Mouse (Mus musculus): ENCODE results near the gene Psma3.

DNA sequence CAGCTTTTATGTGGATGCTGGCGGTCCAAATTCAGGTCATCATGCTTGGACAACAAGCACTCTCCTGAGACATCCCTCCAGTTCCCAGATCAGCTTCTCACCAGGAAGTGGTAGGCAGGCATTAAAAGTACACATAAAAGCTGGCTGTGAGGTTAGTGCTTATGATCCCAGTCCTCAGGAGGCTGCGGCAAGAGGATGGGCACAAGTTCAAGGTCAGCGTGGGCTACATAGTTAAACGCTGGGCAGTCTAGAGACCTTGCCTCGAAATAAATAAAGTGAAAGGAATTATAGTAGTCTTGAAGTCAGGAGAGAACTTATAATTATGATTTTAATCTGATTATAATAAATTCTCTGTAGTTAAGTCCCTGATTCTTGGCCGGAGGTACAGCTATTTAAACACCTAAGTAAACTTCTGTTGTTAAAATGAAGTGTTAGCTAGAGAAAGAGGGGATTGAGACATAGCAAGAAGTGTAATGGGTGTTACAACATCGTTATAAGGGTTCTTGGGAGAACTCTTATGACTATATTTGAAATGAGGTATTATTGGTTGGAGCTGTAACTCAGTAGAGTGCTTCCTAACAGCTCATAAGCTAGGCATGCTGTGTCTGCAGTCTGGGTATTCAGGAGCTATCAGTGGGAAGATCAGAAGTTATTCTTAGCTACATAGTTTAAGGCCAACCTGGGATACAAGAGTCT lies 10.6 kb downstream of the Psma3 start:
- TF ChIP-seq CTCF (IDR thresholded peaks at IDR 0.05; ENCODE audit: extremely low read depth, insufficient read length, insufficient replicate concordance, low read depth, low read length) (no peak), POLR2A (IDR thresholded peaks at IDR 0.05; ENCODE audit: low read depth, low read length) (no peak)

All from small intestine, adult 2 months (tissue).